Mouse (Mus musculus): ENCODE data around the gene Tsga10ip.
A peak's percentile ranks its signal among the peaks of the same experiment; 100 is the strongest.

Tsga10ip gene

DNA sequence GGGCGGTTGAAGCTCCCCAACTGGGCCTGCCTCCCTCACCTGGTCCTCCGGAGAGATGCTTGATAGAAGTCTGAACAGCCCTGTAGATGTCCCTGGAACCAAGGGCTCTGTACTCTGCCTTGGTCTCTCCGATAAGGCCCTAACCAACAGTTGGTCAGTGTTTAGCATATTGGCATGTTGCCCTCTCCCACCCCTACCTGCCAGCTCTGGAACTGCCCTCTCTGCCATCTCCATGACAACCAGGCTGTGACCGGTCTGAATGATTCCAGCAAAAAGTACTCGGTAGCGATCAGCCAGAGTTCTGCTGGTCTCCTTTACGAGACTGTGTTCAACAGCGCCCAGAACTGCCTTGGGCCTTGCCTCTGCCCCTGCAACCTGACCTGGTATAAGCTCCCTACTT is at the start of gene Tsga10ip:
Tsga10ip (minus strand) TSS at position 234 of the 400 bp plus-strand sequence.
- DNase-seq (ENCODE audit: low spot score), result no peak

DNA sequence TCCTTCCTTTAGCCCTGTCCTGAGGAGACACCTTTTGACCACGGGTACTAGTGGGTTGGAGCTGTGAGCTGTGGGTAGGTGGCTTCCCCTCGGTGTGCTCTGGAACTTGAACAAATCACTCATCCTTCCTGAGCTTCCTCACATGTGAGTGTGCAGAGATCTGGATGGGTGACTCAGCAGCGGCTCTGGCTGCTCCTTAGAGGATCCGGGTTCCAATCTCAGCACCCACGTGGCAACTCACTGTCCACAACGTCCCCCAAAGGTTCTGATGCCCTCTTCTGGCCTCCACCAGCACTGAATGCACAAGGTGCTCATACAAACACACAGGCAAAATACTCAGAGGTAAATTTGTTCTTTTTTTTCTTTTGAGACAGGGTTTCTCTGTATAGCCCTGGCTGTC is 49.4 kb upstream of the Tsga10ip start:
- no peak for DNase-seq (ENCODE audit: low spot score)

DNA sequence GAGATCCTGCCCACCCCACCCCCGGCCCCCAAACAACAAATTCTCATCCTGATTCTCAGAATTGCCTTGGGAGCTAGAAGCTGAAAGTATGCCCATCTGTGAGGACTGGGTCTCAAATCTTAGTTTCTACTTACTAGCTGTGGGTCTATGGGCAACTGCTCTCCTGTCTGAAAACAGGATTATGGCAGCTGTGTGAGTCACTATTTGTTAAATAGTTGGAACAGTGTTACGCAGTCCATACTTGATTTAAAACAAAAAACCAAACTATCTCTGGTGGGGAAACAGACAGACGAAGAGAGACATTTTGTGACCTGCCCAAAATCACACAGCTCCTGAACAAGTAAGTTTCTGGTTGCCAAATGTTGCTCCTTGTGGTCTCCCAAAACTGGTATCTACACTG is 47.3 kb upstream of the Tsga10ip start:
- no peak for DNase-seq (ENCODE audit: low spot score)

- no peak for DNase-seq (ENCODE audit: low spot score)
Observed at GRCm38 (mm10) chr19:5448354-5449150, 46.2 kb upstream of the Tsga10ip start.

GRCm38 (mm10) chr19:5447515-5448353 is 45.4 kb upstream of the Tsga10ip start, which contains the start of gene Fosl1:
TSS of gene Fosl1 (plus strand) at chr19:5447547.
- DNase-seq (ENCODE audit: low spot score), result no peak

GRCm38 (mm10) chr19:5445747-5446146 is 43.4 kb upstream of the Tsga10ip start:
- DNase-seq (ENCODE audit: low spot score), result no peak

- no peak for DNase-seq (ENCODE audit: low spot score)
Observed at GRCm38 (mm10) chr19:5444954-5445353, 42.6 kb upstream of the Tsga10ip start.

GRCm38 (mm10) chr19:5444371-5444908 is 42.1 kb upstream of the Tsga10ip start:
- DNase-seq (ENCODE audit: low spot score), result no peak

- no peak for DNase-seq (ENCODE audit: low spot score)
Observed at GRCm38 (mm10) chr19:5433951-5434350, 31.6 kb upstream of the Tsga10ip start.

GRCm38 (mm10) chr19:5432992-5433852 is 30.9 kb upstream of the Tsga10ip start:
- no peak for DNase-seq (ENCODE audit: low spot score)

DNA sequence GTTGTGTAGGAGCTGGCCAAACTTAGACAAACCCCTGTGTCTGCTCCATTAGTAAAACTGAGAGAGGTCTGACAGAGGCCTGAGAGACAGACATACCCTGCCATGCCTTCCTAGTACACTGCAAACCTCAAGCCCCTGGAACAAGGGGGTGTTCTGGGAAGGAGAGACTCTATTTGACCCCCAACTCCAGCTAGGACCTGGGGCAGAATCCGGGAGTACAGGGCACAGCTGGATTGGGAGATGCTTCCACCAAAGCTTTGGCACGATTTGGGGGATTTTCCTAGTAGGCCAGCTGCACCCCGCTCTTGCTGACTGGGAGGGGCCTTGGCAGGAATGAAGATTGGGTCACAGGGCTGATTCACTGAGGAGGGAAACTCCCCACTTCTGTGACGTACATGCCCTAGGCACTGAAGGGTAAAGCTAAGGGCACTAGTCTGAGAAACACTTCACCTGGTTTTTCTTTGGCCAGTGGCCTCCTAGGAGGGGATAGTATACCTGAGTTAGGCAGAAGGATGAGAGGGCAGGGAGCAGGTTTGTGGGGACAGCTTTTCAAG is 29.7 kb upstream of the Tsga10ip start:
- no peak for DNase-seq (ENCODE audit: low spot score)

DNA sequence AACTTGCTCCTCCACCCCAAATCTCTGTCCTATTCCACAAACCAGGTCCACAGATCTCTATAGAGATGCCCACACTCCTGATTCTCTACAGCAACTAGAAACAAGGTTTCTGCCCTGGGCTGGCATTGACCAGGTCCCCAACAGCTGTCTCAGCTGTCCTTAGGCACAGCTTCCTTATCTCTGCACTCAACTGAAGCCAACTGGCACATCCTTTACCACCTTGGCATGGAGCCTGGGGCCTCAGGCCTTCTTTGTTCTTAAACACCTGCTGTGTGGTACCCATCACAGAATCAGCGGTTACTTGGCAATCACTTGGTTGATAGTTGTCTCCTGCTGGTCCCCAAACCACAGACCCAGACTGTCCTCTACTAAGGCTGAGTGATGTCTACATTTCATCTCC is 28.1 kb upstream of the Tsga10ip start:
- DNase-seq (ENCODE audit: low spot score), result no peak

DNA sequence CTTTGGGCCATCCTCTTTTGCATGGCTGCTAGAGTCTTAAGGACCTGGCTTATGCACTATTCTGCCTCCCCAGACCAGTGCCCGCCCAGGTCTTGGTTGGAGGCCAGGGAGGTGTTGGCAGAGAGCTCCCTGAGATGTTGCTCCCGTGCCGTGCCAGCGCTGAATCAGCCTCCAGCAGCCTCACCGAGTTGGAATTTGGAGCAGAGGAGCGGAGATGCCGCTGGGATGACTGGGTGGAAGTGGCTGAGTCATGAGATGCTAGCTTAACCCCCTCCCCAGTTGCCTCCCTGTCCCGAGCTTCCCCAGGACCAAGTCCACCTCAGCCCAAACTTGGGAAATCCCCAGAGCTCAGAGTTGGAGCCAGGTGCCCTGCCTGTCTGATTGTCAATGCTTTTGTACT is 27.5 kb upstream of the Tsga10ip start:
- DNase-seq (ENCODE audit: low spot score), result peak; percentile 49

- no peak for DNase-seq (ENCODE audit: low spot score)
Observed at GRCm38 (mm10) chr19:5429219-5429618, 26.9 kb upstream of the Tsga10ip start.

- DNase-seq (ENCODE audit: low spot score), result no peak
Observed at GRCm38 (mm10) chr19:5428083-5428482, 25.8 kb upstream of the Tsga10ip start.

GRCm38 (mm10) chr19:5426640-5427290 is 24.4 kb upstream of the Tsga10ip start:
- DNase-seq (ENCODE audit: low spot score), result no peak

DNA sequence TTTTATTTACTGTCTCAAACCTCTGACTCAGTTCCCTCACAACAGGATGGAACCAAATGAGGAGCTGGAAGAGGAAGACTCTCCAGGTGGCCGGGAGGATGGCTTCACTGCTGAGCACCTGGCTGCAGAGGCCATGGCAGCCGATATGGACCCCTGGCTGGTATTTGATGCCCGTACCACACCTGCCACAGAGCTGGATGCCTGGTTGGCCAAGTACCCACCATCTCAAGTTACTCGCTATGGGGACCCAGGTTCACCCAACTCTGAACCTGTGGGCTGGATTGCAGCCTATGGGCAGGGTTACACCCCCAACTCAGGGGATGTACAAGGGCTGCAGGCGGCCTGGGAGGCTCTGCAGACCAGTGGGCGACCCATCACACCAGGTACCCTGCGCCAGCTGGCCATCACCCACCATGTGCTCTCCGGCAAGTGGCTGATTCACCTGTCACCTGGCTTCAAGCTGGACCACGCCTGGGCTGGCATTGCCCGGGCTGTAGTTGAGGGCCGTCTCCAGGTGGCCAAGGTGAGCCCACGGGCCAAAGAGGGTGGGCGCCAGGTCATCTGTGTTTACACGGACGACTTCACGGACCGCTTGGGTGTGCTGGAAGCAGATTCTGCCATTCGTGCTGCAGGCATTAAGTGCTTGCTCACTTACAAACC is 23.7 kb upstream of the Tsga10ip start:
- DNase-seq (ENCODE audit: low spot score), result no peak

GRCm38 (mm10) chr19:5424782-5425741 is 22.7 kb upstream of the Tsga10ip start, which contains the start of the genes Drap1 and AI837181:
TSS of gene Drap1 (minus strand) at chr19:5424979.
TSS of gene AI837181 (plus strand) at chr19:5425144.
- peak; percentile 85 for DNase-seq (ENCODE audit: low spot score)

Measured in urinary bladder, postnatal 10 days (tissue).